Mouse (Mus musculus) adrenal gland, postnatal 25 days (tissue): ENCODE measurements around the gene Nacad. TPM values are rescaled to one million over a fixed set of nuclear protein-coding genes. Genes with fewer than 3 reads are reported as not detected.
"Not testable (repeated sequence)": the region's sequence is repeated elsewhere in the genome, so short reads cannot be mapped to it uniquely, and the experiment has no call there.

Source experiments
- DNase-seq: peaks from one replicate; pipeline ENCODE4 v3.0.0; 2021; ENCODE audit warnings: mixed read lengths
- long read RNA-seq: library from polyadenylated mRNA; stranded (forward); transcript quantifications from one replicate; pipeline ENCODE4 v2.0.0, GENCODE M21; 2021
- total RNA-seq: library from RNA; stranded (reverse); gene quantifications from 2 replicates; pipeline ENCODE4 v1.2.3, GENCODE M21; 2021

Nacad gene
- total RNA-seq = 2.2 and 2.5 TPM in 2 replicates
- long read RNA-seq = 0 reads

DNA sequence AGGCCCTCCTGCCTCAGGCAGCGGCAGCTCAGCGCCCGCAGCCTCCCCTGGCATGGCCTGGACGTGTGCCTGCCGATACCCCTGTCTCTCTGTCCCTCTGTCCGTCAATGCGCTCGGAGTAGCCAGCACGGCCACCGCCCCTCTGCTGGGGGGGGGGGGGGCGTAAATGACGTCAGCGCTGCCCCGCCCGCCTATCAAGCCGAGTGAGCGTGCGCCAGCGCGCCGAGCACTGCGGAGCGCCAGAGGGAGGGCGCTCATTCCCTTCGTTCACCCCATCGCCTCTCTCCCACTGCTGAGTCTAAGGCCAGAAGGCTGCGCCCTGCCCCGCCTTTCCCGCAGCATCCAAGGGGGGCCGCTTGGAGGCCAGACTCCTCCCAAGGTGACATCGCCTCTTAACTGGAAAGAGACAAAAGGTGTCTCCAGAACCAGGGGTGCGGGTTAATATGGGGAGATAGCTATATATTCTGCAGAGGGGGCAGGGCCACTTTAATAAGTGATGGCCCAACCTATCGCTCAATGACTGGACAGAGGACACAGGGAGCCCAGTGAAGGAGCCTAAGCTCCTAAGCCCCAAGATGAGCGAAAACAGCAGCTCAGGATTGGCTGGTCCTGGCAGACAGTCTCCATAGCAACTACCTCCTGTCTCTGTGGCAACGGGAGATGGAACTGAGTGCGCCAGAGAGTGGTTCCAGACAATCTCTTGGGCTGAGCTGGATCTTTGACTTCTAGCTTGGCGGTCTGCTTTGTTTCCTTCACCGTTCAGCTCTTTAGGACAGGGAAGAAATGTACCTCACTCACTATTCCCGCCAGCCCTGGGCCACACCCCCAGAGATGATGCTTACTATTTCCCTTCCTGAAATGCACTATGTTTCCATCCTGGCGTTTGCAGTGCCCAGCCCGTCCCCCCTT lies at the start of gene Nacad:
Gene Nacad (minus strand): TSS at position 563 of the 909 bp plus-strand sequence.
- no peak for DNase-seq

DNA sequence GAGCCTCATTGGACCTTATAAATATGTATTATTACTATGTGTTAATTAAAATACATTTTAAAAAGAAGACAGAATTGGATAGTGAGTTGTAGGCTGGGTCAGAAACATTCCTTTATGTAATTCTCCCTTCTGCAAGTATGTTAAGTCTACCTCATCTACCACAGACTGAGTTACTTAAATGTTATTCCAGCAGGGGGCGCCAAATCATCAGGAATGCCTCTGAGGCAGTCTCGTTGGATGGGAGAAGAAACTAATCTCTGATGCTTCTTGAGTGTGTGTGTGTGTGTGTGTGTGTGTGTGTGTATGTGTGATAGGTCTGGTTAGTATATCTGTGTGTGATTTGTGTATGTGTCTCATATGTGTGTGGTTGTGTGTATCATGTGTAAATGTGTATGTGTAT lies 49.0 kb upstream of the Nacad start:
- DNase-seq = peak; percentile 78

DNA sequence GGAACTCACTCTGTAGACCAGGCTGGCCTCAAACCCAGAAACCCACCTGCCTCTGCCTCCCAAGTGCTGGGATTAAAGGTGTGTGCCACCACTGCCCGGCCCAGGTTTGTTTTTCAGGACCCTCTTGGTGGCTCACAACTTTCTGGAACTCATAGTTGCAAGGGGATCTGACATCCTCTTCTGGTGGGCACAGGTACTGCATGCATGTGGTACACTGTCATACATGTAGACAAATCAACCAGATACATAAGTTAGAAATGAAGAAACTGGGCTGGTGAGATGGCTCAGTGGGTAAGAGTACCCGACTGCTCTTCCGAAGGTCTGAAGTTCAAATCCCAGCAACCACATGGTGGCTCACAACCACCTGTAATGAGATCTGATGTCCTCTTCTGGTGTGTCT lies 47.1 kb upstream of the Nacad start:
- DNase-seq = not testable (repeated sequence)

DNA sequence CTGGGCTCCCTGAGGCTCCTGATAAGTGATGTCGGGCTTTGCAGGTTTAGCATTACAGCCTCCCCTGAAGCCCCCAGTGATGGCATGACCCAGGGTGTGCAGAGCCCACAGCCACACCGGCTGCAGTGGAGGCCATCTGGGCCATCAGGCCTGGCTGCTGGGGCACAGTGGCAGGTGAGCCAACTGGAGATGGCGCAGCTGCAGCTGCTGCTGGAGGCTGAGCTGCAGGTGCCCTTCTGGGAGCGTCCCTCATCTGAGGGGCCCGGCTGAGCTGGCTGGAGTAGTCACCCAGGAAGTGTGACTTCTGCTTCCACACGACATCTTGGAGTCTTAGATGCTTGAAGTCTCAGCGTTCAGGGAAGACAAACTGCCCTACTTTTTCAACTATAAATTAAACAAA lies 44.7 kb upstream of the Nacad start:
- no peak for DNase-seq

DNA sequence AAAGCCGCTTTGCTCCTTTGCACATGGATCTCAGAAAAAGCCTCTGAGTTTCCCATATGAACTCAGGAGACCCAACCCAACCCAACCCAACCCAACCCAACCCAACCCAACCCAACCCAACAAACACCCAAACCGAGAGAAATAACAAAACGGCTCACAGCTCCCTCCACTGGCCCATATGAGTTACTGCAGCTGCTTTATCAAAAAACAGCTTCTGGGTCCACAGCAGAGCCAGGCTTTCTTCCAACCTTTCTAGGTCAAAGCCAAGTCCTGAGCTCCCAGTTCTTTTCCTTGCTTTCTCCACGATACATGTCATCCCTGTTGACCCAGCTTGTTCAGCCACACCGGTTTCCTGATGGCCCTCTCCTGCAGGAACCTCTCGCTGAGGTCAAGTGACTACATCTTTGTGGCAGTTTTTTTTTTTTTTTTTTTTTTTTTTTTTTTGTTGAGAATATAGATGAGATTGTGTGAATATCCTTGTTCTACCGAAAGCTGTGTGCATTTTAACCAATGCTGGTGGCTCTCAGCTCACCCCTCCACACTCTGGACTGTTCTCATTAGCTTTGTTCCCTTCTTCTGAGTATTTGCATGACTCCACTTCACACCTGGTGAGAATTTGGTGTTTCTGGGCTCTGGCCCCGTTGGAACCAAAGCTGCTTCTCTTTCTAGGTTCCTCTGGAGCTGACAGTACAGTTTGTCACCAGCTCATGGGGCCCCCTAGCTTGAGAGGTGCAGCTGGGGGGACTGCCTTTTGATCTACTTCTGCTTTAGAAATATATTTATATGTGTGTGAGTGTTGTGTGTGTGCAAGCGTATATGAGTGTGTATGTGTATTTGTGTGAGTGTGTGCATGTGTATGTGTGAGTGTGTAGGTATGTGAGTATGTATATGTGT lies 42.2 kb upstream of the Nacad start:
- no peak for DNase-seq

DNA sequence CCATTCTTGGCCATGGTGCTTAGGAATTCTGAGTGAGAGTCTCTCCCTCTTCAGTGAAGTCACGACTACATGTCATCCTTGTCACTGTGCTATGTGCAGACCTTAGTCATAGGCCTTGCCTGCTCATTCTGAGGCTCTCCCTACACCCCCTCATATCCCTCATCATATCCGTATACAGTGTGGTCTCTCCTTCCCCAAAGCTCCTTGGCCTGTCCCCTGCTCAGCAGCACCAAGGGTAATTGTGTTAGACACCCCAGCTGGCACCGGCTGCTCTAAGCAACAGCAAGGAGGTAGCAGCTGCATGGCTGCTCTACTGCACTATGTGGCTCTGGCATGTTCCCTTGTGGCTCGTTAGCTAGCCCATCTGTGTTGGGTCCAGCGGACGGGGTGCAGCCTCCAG lies 38.7 kb upstream of the Nacad start:
- DNase-seq = no peak

DNA sequence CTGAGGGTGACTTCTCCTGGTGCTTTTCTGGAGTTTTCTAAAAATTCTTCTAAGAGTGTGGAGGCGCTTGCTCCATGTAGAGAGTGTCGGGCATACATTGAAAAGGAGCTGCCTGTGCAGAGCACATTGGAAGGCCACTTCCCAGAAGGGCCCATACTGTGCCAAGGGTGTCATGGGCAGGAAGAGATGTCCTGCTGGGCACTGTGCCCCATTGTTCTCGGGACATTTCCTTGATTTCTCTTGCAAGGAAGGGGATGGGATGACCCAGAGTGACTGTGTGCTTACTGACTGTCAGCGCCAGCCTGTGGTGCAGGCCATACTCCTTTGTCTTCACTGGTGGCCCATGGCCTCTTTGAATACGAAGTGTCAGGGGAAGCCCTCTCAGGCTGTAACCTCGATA lies 33.2 kb upstream of the Nacad start:
- DNase-seq = no peak

DNA sequence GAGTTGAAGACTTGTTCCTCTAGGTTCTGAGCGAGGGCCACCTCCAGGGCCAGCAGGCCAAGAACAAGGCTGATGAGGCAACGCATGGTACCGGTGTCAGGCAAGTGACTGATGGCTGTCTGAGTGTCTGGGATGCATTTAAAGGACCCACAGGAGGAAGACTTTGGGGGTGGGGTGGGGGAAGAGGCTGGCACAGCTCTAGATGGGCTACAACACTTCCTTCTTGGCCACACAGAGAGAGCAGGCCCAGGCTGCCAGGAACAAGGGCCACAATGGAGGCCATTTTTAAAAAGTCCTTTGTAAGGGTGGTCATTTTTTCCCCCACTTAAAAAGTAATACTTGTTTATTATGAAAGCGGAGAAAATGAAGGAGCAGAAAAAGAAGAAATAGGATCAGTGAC lies 32.7 kb upstream of the Nacad start, which contains the start of gene Wap:
Gene Wap (minus strand): TSS at position 101 of the 400 bp plus-strand sequence.
- no peak for DNase-seq

DNA sequence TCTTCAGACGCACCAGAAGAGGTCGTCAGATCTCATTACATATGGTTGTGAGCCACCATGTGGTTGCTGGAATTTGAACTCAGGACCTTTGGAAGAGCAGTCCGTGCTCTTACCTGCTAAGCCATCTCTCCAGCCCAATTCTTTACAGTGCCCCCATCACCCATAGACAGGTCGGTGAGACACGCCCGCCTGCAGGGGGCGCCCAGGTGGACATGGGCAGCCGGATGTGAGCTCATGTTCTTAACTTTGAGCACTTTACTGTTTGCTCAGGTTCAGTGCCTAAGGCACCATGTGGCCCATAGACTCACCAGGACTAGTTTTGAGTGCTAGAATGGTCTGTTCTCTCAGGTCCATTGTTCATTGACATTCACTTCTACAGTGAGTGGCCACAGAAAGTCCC lies 30.3 kb upstream of the Nacad start:
- no peak for DNase-seq

DNA sequence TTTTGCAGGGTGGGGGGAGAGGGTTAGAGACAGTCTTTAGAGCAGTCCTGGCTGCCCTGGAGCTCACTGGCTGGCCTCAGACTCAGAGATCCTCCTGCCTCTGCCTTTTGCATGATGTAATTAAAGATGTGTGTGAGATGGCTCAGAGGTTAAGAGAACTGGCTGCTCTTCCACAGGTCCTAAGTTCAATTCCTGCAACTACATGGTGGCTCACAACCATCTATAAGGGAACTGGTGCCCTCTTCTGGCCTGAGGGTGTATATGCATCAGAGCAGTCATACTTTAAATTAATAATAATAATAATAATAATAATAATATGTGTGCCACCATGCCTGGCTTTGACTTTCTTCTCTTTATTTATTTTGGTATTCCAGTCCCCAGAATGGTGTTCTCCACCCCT lies 23.8 kb upstream of the Nacad start:
- no peak for DNase-seq

DNA sequence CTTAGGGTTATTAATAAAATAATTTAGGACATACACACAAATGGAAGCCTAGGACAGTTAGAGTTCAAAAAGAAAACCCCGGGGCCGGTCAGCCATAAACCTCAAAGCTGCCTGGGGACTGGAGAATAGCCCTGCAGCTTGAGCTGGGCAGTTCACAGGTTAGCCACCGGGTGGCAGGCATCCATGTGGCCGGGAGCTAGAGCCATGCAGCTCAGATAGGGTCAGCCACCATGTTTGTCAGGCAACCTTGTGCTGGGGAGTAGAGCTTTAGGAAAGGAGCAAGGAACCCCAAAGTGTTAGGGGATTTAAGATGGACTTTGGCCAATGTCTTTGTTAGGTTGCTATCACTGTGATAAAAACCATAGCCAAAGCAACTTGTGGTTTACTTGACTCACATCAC lies 22.7 kb upstream of the Nacad start:
- DNase-seq = peak; percentile 65

DNA sequence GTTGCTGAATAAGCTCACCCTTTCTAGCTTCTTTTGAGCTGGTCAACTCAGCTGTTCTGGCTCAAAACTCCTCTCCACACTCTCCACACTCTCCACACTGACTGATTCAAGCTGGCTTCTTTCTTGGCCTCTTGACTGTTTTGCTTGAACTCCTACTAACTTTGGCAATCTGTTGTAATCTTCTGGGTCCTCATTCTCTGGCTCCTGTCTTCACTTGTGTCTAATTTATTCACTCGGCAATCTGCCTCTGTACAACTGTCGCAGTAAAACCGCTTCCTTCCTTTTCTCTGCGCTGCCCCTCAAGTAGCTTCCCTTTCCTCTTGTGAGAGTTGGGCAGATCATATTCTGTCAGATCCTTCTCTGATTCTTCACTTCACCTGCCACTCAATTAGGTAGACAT lies 21.9 kb upstream of the Nacad start:
- no peak for DNase-seq

DNA sequence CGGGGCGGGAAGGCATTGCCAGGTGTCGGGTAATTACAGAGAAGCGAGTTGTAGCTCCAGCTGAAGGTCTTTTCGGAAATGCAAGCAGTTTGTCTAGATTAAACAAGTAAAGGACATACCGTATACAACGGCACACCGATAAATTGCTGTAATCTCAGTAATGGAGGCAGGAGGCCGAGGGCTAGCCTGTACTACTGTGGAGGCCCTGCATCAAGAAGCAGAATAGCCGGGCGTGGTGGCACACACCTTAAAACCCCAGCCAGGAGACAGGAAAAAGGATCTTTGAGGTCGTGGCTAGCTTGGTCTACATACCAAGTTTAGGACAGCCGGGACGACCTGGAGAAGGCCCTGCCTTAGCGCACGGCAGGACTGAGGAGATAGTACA lies 20.5 kb upstream of the Nacad start:
- DNase-seq = no peak

DNA sequence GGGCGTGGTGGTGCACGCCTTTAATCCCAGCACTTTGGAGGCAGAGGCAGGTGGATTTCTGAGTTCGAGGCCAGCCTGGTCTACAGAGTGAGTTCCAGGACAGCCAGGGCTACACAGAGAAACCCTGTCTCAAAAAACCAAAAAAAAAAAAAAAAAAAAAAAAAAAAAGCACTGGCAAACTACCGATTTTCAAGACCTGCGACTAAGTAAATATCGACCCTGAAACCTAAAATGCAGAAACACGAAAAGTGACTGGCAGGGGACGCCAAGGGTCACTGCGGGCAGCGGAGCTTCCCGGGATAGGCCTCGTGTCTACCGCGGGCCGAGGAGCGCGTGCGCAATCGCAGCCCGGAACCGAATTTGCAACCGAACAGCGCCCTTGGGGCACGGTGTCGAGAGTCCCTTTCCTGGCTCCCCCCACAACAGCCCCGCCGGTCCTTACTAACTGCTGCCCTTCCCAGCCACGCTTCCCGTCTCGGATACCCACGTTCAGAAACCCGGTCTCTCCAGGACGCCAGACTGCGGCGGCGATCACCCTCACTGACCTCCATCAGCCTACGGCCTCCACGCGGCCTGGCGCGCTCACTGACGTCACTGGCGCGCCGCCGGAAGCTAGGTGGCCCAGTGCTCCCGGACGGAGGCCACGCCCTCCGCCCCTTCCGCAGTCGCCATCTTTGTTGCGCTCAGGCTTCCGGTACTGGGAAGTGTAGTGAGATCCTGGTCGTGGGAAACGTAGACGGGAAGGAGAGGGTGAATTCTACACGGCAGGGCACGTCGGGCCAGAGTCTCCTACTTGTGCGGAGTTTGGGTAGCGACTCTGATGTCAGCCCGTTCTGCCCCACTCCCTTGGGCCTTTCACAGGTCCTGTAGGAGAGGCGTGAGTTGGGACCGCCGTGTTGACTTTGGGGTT lies 19.9 kb upstream of the Nacad start, which contains the start of gene Tbrg4:
Gene Tbrg4 (minus strand): TSS at position 590 of the 910 bp plus-strand sequence.
- DNase-seq = peak; percentile 91

DNA sequence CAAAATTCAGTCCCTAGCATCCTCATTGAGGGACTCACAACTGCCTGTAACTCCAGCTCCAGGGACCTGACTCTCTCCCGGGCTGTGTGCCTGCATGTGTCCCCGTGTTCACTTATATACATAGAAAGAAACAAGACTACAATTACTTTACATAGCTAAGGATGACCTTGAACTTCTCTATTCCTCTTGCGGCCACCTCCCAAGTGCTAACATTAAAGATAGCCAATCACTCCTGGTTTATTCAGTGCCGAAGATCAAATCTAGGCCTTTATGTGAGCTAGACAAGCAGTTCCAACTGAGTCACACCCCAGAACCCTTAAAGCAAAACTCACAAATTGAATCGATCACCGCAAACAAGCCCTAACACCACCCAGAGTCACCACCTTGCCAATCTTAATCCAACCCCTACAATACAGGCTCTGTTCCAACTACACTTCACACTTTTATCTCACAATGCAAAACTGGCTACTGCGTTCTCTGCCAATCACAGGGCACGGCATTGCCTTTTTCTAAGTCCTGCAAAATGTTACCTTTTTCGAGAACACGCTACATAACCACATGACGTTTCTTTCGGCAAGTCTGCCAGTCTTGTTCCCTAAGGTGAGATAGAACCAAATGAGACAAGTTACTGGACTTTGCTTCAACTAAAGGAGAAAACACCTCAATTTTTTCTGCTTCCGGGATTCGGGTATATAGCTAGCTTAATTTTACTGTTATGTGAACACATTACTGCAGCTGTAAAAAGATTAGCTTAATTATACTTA lies 18.9 kb upstream of the Nacad start:
- DNase-seq = no peak

DNA sequence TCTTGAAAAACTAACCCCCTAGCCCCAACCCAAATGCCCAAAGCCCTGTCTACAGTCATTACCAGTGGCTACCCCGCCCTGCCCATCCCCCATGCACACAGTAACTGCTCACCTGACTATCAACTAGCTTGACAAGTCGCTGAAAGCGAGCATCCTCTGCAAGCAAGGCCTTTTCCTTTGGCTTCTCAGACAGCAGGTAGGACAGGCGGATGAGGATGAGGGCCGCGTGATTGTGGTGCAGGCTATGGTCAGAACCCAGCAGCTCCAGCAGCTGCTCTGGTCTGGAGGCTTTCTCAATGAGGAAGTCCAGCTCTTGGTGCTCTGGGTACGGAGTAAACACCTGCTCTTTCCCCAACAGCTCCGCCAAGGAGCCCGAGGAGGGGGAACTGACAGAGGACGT lies 17.9 kb upstream of the Nacad start:
- no peak for DNase-seq

DNA sequence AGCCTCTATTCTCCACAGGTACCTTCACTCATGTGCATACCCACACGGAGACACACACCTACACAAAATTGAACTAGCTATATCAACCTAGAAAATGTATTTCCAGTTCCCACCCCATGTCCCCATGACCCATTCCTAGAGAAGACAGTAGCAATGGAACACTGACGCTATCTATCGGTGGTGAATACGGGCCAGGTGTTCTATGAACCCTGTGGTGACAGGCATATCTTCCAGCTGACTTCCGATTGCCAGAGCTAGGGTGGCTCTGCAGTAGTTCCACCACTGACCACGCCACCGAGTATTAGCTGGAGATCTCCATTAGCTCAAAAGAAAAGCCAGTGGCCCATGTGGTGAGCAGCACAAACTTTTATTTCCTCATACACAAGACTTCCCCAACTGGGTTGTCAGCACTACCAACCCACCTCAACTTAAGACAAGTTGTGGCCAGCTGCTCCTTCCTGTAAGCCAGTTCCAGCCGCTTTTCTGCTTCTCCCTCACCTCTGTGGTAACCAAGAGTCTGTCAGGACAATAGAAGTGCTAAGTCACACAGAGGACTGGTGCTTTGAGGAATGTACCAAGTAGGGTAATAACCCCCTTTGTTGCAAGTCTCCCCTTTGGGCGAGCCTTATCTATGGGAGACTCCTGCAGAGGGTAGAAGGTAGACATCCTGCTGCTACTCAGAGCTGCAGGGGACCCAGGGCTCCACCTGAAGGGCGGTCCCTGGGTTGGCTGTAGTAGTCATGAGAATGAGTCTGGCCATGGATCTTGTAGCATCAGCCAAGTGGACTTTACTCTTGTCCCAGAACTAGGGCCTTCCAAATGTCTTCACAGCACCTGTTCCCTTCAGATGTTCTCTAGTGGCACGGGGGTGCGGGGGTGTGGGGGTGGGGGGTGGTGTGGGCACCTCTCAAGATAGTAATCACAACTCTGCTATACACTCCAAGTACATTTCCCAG lies 9.7 kb upstream of the Nacad start:
- no peak for DNase-seq

DNA sequence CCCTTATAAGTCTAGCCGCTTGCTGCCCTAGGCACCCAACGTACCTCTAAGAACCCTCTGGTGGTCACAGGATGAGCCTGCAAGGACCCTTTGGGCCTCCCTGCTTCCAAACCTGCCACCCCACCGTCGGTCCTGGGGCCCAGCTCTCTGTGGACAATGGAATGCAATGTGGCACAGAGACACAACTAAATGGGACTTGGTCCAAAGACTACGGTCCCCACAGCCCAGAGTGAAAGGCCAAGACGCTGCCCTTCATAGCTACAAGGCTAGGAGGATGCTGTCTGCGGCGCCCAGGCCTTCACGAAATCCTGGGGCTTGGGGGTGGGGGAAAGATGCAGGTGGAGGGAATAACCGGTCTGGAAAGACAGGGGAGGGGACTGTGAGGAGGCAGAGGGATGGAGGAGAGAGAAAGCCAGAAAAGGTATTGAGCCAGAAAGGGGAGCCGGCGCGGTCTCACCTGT lies 802 bp downstream of the Nacad start:
- DNase-seq = no peak

DNA sequence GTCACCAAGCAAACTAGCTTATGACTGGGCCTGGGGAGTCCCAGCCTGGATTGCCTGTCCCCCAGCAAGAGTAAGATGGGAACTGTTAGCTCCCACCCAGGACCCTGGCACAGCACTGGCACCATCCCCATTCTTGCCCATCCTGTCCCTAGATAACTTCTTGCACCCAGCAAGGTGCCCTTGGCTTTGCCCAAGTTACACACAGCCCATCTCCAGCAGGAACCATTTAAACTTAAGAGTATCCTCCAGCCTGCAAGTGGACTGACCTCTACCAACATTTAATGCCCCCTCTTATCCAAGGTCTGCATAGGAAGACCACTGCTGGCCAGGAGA lies 1.3 kb downstream of the Nacad start:
- no peak for DNase-seq
